Mouse (Mus musculus): ENCODE results near the gene Espn.

- TF ChIP-seq CTCF (IDR thresholded peaks at IDR 0.05; ENCODE audit: borderline replicate concordance, insufficient read depth, low read length) (peak; percentile 73), POLR2A (IDR thresholded peaks at IDR 0.05; ENCODE audit: low read depth, low read length) (no peak)
These were observed 55.9 kb downstream of the Espn start for GRCm38 (mm10) chr4:152095937-152096910.

All from embryonic fibroblast, embryonic 13.5 days (primary cell).